Mouse (Mus musculus) 416B (cell line): ENCODE measurements around the gene Sfxn1.

Source experiments
- DNase-seq: peaks from one replicate; pipeline ENCODE4 v3.0.0; 2011; ENCODE audit warnings: low read depth

Sfxn1 gene

GRCm38 (mm10) chr13:54071606-54072331 lies at the start of gene Sfxn1:
Sfxn1 (plus strand) TSS chr13:54071869.
- peak; percentile 87 for DNase-seq

GRCm38 (mm10) chr13:54023311-54023710 lies 48.4 kb upstream of the Sfxn1 start:
- no peak for DNase-seq

- no peak for DNase-seq
Observed at GRCm38 (mm10) chr13:54027079-54027478, 44.6 kb upstream of the Sfxn1 start.

DNA sequence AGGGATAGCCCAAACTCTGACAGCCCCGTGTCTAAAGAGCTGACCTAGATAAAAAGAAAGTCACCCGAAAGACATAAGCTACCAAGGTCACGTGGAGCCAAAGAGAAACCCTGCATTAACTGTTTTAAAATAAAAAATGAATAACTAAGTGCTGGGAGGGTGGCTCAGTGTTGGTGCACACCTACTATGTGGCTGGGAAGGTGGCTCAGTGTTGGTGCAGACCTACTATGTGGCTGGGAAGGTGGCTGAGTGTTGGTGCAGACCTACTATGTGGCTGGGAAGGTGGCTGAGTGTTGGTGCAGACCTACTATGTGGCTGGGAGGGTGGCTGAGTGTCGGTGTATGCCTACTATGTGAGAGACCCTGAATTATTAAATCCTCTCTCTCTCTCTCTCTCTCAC lies 38.0 kb upstream of the Sfxn1 start:
- no peak for DNase-seq

- DNase-seq, result peak; percentile 54
Observed at GRCm38 (mm10) chr13:54035541-54035940, 36.1 kb upstream of the Sfxn1 start.

GRCm38 (mm10) chr13:54037936-54038335 lies 33.7 kb upstream of the Sfxn1 start:
- DNase-seq, result no peak

- DNase-seq, result no peak
Observed at GRCm38 (mm10) chr13:54040256-54040655, 31.4 kb upstream of the Sfxn1 start.

- peak; percentile 43 for DNase-seq
Observed at GRCm38 (mm10) chr13:54048679-54049352, 22.9 kb upstream of the Sfxn1 start.

DNA sequence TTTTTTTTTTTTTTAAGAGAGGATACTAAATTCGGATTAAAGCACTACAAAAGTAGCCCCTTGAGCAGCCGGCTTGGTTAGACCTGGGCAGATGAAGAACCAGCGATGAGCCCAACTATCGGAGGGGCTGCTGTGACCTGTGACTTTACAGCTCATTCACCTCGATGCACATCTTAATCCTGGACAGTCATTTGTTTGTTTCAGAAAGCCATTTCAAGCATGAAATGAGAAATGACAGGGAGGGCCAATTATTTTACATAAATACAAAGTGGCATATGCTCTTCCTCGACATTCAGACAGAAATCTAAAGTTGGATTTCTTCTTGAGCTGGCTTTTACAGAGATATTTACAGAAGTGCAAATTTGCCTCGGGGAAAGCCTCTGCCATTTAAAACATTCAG lies 20.0 kb upstream of the Sfxn1 start:
- no peak for DNase-seq

DNA sequence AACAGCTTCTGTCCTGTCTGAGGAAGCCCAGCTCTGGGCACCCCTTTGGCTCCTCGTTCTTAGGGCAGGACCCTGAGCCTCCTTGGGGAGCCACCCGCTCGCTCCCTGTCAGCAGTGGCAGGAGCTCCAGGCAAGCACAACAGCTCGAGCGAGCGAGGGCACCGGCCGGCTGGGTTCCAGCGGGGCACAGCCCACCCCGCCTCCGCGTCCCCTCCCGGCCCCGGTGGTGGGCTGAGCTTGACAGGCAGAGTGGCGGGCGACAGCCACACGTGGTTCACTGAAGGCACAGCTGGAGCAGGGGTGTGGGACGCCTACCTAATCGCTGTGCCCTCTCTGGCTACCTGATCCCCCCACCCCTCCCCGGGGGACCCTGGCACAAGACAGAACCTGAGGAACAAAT lies 16.7 kb upstream of the Sfxn1 start:
- no peak for DNase-seq

- peak; percentile 48 for DNase-seq
Observed at GRCm38 (mm10) chr13:54055448-54055861, 16.2 kb upstream of the Sfxn1 start, which contains the start of gene Drd1. Drd1 (minus strand) TSS chr13:54055705.

- no peak for DNase-seq
Observed at GRCm38 (mm10) chr13:54062068-54062467, 9.6 kb upstream of the Sfxn1 start.

- DNase-seq, result peak; percentile 69
Observed at GRCm38 (mm10) chr13:54063292-54063691, 8.4 kb upstream of the Sfxn1 start.

- DNase-seq, result no peak
Observed at GRCm38 (mm10) chr13:54066081-54066746, 5.5 kb upstream of the Sfxn1 start.

GRCm38 (mm10) chr13:54067617-54068166 lies 4.0 kb upstream of the Sfxn1 start:
- DNase-seq, result no peak

DNA sequence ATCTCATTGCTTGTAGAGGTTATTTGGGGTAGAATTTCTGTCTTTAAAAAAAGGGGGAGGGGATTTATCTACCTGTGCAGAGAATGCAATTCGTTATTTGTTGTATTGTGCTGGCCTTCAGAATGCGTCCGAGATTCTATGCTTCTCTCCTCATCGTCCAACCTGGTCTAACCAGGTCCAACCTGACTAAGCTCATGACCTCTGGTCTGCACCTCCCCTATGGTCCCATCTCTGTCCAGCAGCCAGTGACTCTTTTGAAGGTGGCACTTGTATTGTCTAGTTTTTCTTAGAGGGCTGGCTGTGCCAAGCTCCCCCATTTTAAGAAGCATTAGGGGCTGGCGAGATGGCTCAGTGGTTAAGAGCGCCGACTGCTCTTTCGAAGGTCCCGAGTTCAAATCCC lies 658 bp upstream of the Sfxn1 start:
- DNase-seq, result no peak

DNA sequence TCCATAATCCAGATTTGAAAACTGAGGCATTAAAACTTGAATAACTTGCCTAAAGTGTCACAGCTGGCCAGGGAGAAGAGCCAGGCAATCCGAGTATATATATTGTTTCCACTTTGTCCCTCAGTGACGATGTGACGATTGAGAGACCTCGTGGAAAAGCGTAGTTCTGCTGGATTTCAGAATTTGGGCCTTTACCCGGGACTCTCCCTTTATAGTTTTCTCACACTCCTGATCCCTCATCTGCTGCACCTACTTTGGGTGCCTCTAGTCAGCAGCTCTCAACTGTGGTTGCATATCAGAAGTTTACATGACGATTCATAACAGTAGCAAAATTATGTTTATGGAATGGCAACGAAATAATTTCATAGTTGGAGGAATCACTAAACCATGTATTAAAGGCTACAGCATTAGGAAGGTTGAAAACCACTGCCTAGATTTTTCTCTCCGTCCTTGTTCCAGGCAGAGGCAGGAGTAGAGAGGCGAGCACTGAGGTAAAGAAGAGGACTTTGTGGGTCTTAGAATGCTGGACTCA lies 923 bp downstream of the Sfxn1 start:
- DNase-seq, result peak; percentile 51

DNA sequence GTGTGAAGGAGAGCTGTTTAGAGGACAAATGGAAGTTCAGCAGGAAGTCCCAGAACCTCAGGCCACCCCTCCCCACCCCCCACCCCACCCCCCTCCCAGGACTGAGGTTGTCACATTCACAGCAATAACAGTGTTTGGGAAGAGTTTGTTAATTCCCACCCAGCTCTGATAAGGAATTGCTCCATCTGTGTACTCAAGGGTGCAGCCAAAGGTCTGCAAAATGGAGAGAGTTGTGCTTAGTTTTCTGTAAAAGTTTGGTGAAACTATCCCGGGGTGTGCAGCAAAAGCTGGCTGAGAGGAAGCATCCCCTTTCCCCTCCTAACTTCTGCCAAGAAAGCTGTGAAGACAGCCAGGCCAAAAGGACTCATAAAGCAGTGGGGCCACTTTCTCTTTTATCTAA lies 1.4 kb downstream of the Sfxn1 start:
- DNase-seq, result no peak

DNA sequence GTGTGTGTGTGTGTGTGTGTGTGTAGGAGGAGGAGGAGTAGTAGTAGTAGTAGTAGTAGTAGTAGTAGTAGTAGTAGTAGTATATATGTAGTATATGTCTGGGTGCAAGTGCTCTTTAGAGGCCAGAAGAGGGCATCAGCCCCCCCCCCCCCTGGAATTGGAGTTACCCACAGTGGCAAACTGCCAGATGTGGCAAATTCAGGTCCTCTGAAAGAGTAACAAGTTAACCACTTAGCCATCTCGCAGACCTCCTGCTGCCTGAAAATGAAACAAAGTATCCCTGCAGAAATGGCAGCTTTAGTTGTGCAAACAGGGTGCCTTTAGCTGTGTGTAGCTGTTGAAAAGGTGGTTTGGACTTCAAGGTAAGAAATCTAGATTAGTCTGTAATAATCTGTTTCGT lies 1.8 kb downstream of the Sfxn1 start:
- DNase-seq, result peak; percentile 92

DNA sequence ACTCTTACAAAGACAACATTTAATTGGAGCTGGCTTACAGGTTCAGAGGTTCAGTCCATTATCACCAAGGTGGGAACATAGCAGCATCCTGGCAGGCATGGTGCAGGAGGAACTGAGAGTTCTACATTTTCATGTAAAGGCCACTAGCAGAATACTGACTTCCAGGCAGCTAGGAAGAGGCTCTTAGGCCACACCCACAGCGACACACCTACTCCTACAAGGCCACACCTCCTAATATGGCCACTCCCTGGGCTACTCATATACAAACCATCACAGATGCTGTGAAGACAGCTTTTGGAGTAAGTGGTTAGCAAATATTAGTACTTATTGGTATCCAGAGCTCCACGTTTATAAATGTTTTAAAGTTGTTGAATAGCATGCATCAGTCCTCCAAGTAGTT lies 3.7 kb downstream of the Sfxn1 start:
- peak; percentile 46 for DNase-seq

DNA sequence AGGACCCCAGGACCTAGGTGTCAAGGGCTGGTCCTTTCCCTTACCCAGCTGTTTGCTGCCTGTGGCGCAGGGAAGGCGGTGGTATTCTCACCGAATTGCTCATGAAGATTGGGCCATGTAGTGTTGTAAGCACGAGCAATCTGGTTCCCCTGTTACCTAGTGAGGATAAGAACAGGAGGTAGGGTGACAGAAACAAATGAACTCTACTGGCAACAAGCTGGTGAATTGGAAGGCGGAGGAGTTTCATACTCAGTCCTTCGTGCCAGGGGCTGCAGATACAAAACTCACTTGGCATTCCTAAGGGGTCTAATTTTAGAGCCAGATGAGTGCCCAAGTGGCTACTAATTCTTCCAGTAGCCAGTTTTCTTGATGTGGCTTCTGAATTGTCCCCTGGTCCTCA lies 4.4 kb downstream of the Sfxn1 start:
- DNase-seq, result no peak

DNA sequence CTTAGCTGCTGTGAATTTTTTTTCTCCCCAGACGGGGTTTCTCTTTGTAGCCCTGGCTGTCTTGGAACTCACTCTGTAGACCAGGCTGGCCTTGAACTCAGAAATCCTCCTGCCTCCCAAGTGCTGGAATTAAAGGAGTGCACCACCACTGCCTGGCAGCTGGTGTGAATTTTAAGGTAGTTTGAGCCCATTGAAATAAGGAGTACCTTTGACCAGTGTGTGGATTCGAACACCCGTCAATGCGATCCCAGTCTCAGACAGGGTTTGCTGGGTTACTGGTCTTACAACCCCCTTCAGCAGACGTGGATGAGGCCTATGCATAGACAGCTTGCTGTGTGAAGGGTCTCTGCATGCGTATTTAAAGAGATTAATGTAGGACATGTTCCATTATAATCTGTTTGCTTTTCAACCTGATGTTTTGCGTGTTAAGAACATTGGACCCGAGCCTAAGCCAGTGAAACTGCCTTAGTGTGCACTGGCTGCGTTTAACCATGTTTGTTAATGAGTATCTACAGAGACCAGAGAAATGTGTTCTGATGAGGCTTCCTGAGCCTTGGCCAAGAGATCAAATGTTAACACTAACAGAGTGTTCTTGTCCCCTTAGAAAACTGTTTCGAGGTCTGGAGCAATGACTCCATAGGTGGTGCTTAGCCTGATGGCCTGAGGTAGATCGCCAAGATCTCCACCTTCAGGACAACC lies 5.2 kb downstream of the Sfxn1 start:
- DNase-seq, result no peak
